Mouse (Mus musculus): ENCODE results near the gene Grid2.

GRCm38 (mm10) chr6:64607942-64608341, 1352.3 kb downstream of the Grid2 start:
- TF ChIP-seq CTCF (IDR thresholded peaks at IDR 0.05; ENCODE audit: borderline replicate concordance, control insufficient read depth, extremely low read depth, insufficient read depth, low read length, poor library complexity) (no peak), POLR2A (IDR thresholded peaks at IDR 0.05; ENCODE audit: control insufficient read depth, extremely low read depth, insufficient read depth, low read length, poor library complexity) (no peak)
